Mouse (Mus musculus): ENCODE measurements around the gene Camta1.

DNA sequence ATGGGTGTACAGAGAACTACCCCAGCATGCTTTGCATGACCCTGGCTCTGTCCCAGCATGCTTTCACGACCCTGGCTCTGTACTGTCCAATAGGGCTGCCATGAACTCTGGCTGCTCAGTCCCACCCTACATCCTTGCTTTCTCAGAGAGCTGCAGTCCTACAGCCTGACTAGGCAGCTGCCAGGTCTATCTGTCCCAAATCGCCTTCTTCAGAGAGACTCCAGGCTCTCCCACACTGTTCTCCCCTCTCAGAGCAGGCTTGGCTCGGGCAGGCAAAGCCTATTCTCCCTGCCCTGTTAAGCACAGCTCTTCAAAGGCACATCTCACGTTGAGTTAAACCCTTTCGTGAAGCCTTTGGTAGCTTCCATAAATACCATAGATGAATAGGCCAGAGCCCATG is 317.5 kb downstream of the Camta1 start:
- no peak for TF ChIP-seq CTCF (IDR thresholded peaks at IDR 0.05; ENCODE audit: low read depth)
- no peak for TF ChIP-seq EP300 (IDR thresholded peaks at IDR 0.05; ENCODE audit: low read depth)
